Mouse (Mus musculus) liver, adult 2 months (tissue): ENCODE results near the gene Gm10563.

Experiments
- CTCF ChIP-seq: fragments of 200-500 bp; IDR thresholded peaks from 2 replicates; pipeline ENCODE4 v1.5.1; 2011; ENCODE audit warnings: low read depth, low read length, control low read depth
- POLR2A ChIP-seq: fragments of 200-500 bp; IDR thresholded peaks from 2 replicates; pipeline ENCODE4 v1.6.1; 2011; ENCODE audit warnings: low read length, control low read depth; ENCODE audit not compliant: insufficient read depth; ENCODE audit errors: extremely low read depth

- TF ChIP-seq CTCF (no peak), POLR2A (no peak)
These were observed 23.7 kb upstream of the Gm10563 start, which contains the start of gene Mib2 for GRCm38 (mm10) chr4:155668689-155669597.
